Mouse (Mus musculus) cortical plate, adult 2 months (tissue): ENCODE measurements around the gene Slc16a3.

Source experiments
- CTCF ChIP-seq: fragments of 200-500 bp; IDR thresholded peaks from 2 replicates; pipeline ENCODE4 v1.5.1; 2011; ENCODE audit warnings: mild to moderate bottlenecking, control low read depth, low read length; ENCODE audit not compliant: insufficient read depth; ENCODE audit errors: extremely low read depth
- POLR2A ChIP-seq: fragments of 200-500 bp; IDR thresholded peaks from 2 replicates; pipeline ENCODE4 v1.6.1; 2011; ENCODE audit warnings: mild to moderate bottlenecking, low read length, control low read depth; ENCODE audit not compliant: insufficient read depth; ENCODE audit errors: extremely low read depth

- no peak for TF ChIP-seq POLR2A
- no peak for TF ChIP-seq CTCF
These were observed 8.5 kb upstream of the Slc16a3 start for GRCm38 (mm10) chr11:120939712-120940341.
